Mouse (Mus musculus) myocyte (in vitro differentiated cells): Measurements from ENCODE around the gene Stxbp3. TPM values are rescaled to one million over a fixed set of nuclear protein-coding genes. Genes with fewer than 3 reads are reported as not detected.

Experiments
- H3K27me3 ChIP-seq: one replicate; pipeline ENCODE4 v1.6.1; 2011; ENCODE audit not compliant: control insufficient read depth, insufficient read depth, insufficient read length
- H3K36me3 ChIP-seq: one replicate; pipeline ENCODE4 v1.6.1; 2011; ENCODE audit not compliant: control insufficient read depth, insufficient read depth
- H3K4me2 ChIP-seq: one replicate; pipeline ENCODE4 v1.6.1; 2011; ENCODE audit warnings: low read depth, control low read depth
- H3K4me3 ChIP-seq: one replicate; pipeline ENCODE4 v1.5.1; 2011; ENCODE audit warnings: mild to moderate bottlenecking, control low read depth, moderate library complexity
- H3K79me2 ChIP-seq: one replicate; pipeline ENCODE4 v1.6.1; 2011; ENCODE audit not compliant: control insufficient read depth, insufficient read depth
- H3ac ChIP-seq: one replicate; pipeline ENCODE4 v1.6.1; 2011; ENCODE audit not compliant: control insufficient read depth, insufficient read length
- CEBPB ChIP-seq: IDR thresholded peaks from 2 replicates; pipeline ENCODE4 v1.6.1; 2011; ENCODE audit warnings: mild to moderate bottlenecking, moderate library complexity; ENCODE audit not compliant: poor library complexity, insufficient read depth, severe bottlenecking
- E2F4 ChIP-seq: IDR thresholded peaks from one replicate; pipeline ENCODE4 v1.6.1; 2011; ENCODE audit warnings: mild to moderate bottlenecking, control low read depth, moderate library complexity; ENCODE audit not compliant: insufficient read depth
- MAX ChIP-seq: IDR thresholded peaks from one replicate; pipeline ENCODE4 v1.6.1; 2011; ENCODE audit warnings: low read depth, mild to moderate bottlenecking, control low read depth
- MYOD1 ChIP-seq, 3 experiments: IDR thresholded peaks; one replicate each; pipeline ENCODE4 v1.6.1; 2011; ENCODE audit warnings: control low read depth in 2 of 3, low read depth in 2 of 3, mild to moderate bottlenecking in 2 of 3, moderate library complexity in 1 of 3; ENCODE audit not compliant: insufficient read length in 2 of 3, control insufficient read depth in 1 of 3
- MYOG ChIP-seq, 3 experiments: IDR thresholded peaks; one replicate each; pipeline ENCODE4 v1.6.1; 2011; ENCODE audit warnings: control low read depth in 2 of 3, low read depth in 2 of 3, mild to moderate bottlenecking in 2 of 3; ENCODE audit not compliant: insufficient read length in 2 of 3, control insufficient read depth in 1 of 3, insufficient read depth in 1 of 3
- POLR2A ChIP-seq: IDR thresholded peaks from one replicate; pipeline ENCODE4 v1.6.1; 2011; ENCODE audit warnings: low read depth, mild to moderate bottlenecking, control low read depth, moderate library complexity; ENCODE audit not compliant: insufficient read length
- POLR2AphosphoS2 ChIP-seq: IDR thresholded peaks from one replicate; pipeline ENCODE4 v1.6.1; 2011; ENCODE audit warnings: low read depth, control low read depth; ENCODE audit not compliant: insufficient read length
- REST ChIP-seq: IDR thresholded peaks from one replicate; pipeline ENCODE4 v1.6.1; 2011; ENCODE audit warnings: mild to moderate bottlenecking, control low read depth, moderate library complexity; ENCODE audit not compliant: insufficient read depth, insufficient read length
- SRF ChIP-seq: IDR thresholded peaks from one replicate; pipeline ENCODE4 v1.6.1; 2011; ENCODE audit warnings: low read depth; ENCODE audit not compliant: control insufficient read depth, insufficient read length
- TCF12 ChIP-seq: IDR thresholded peaks from one replicate; pipeline ENCODE4 v1.6.1; 2011; ENCODE audit warnings: mild to moderate bottlenecking, control low read depth; ENCODE audit not compliant: poor library complexity, insufficient read depth, severe bottlenecking
- TCF3 ChIP-seq: IDR thresholded peaks from one replicate; pipeline ENCODE4 v1.6.1; 2011; ENCODE audit warnings: low read depth, control low read depth; ENCODE audit not compliant: insufficient read length
- USF1 ChIP-seq: IDR thresholded peaks from one replicate; pipeline ENCODE4 v1.6.1; 2011; ENCODE audit warnings: low read depth, mild to moderate bottlenecking, control low read depth, moderate library complexity
- polyA plus RNA-seq: library from polyadenylated mRNA; unstranded; fragments of >200 nt; fragmentation: generic; extraction: Trizol; gene quantifications from one replicate; pipeline ENCODE4 v1.2.1, GENCODE M21; 2012; ENCODE audit warnings: missing spikeins

The Stxbp3 gene
- polyA plus RNA-seq, 1 experiment, result 11.9 TPM

DNA sequence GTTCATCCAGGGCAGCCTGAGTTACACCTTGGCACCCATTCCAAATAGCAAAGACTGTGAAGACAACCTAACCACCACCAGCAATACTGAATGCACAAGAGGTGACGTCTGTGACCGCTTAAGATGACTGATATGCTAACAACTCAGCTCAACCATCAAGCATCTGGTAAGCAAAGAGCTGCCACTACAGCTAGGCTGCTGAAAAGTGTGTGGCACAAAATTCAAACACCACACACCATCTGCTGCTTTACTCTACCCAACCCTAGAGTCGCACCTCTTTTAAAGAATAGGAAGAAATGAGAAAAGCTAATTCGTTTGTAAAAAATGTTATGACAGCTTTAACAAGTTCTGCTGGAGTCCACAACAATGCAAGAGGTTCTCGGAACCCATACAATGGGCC is 34.7 kb downstream of the Stxbp3 start:
- TF ChIP-seq TCF3 (no peak), REST (no peak)
- Histone ChIP-seq H3K36me3 (peaks cover 56% of the 10 kb centered on the region), H3K4me3 (no peak overlapping the region)

DNA sequence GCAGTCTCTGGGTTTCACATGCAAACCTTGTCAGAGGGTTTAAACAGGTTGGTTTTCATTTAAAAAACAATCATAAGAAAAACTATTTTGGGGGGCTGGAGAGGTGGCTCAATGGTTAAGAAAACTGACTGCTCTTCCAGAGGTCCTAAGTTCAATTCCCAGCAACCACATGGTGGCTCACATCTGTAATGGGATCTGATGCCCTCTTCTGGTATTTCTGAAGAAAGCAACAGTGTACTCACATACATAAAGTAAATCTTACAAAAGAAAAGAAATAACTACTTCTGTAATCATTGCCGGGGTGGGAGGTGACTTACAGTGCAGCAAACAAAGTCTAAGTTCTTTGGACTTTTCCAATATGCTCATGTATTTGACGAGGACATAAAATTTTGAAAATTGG is 42.0 kb downstream of the Stxbp3 start:
- Histone ChIP-seq H3K4me2 (no peak overlapping the region), H3K27me3 (no peaks in the 10 kb centered on the region), H3ac (no peak overlapping the region), H3K36me3 (peaks cover 66% of the 10 kb centered on the region), H3K4me3 (no peak overlapping the region), H3K79me2 (no peaks in the 10 kb centered on the region)
- TF ChIP-seq MYOG (IDR thresholded peaks at IDR 0.05; ENCODE audit: control insufficient read depth in 1 of 3, insufficient read depth in 1 of 3, insufficient read length in 2 of 3, low read depth in 2 of 3) (no peak), TCF12 (no peak), TCF3 (no peak), SRF (no peak), POLR2AphosphoS2 (no peak), REST (no peak), E2F4 (no peak), MYOD1 (IDR thresholded peaks at IDR 0.05; ENCODE audit: control insufficient read depth in 1 of 3, insufficient read length in 2 of 3, low read depth in 2 of 3) (no peak)

More for the DNA sequence above, 34.7 kb downstream of the Stxbp3 start:
- Histone ChIP-seq H3K27me3 (no peaks in the 10 kb centered on the region), H3ac (no peak overlapping the region), H3K79me2 (no peaks in the 10 kb centered on the region), H3K4me2 (no peak overlapping the region)

DNA sequence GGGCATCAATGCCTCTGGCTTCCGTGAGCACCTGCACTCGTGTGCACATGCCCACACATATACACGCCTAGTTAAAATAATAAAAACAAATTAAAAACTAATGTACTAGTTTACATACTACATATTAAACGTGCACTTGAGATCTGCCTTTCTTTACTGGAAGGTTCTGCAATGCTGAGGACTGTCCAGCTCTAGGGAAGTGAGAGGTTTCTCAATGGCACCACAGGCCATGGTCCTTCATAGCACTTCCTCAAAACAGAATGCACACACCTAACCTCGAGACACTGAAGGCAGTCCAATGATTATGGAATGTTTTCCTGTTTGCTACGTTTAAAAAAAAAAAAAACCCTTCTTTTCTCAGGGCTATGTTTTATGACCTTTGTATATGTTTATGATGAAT is 42.6 kb downstream of the Stxbp3 start:
- H3ac ChIP-seq, result no peak overlapping the region
- H3K27me3 ChIP-seq, result no peaks in the 10 kb centered on the region
- no peak overlapping the region for H3K4me2 ChIP-seq
- H3K4me3 ChIP-seq, result no peak overlapping the region
- no peak for TF ChIP-seq SRF
- no peak for TF ChIP-seq E2F4
- no peak for TF ChIP-seq TCF12
- TF ChIP-seq MYOD1 (IDR thresholded peaks at IDR 0.05; ENCODE audit: control insufficient read depth in 1 of 3, insufficient read length in 2 of 3, low read depth in 2 of 3), result no peak
- TF ChIP-seq MYOG (IDR thresholded peaks at IDR 0.05; ENCODE audit: control insufficient read depth in 1 of 3, insufficient read depth in 1 of 3, insufficient read length in 2 of 3, low read depth in 2 of 3), result no peak
- TF ChIP-seq MAX, result no peak
- no peak for TF ChIP-seq POLR2AphosphoS2
- TF ChIP-seq USF1, result no peak
- no peak for TF ChIP-seq REST
- TF ChIP-seq TCF3, result no peak
- no peak for TF ChIP-seq CEBPB
- no peak for TF ChIP-seq POLR2A
- no peaks in the 10 kb centered on the region for H3K79me2 ChIP-seq
- peaks cover 61% of the 10 kb centered on the region for H3K36me3 ChIP-seq

DNA sequence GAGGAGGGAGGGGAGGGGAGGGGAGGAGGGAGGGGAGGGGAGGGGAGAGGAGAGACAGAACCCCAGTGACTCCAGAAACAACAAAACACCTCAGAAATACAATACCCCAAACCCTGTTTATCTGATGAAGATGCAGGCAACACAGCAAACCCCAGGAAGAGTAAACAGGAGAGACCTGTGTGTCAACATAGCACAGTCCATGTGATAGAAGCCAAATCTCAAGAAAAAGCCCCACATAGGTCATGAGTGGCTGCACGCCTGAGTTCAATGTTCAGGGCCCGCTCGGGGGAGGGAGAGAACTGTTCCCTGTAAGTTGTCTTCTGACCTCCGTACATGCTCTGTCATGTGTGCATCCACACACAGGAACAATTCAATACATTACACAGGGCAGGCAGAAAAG is 43.9 kb downstream of the Stxbp3 start:
- no peak overlapping the region for H3ac ChIP-seq
- no peaks in the 10 kb centered on the region for H3K79me2 ChIP-seq
- H3K27me3 ChIP-seq, result no peaks in the 10 kb centered on the region
- H3K4me3 ChIP-seq, result no peak overlapping the region
- peaks cover 57% of the 10 kb centered on the region for H3K36me3 ChIP-seq
- H3K4me2 ChIP-seq, result no peak overlapping the region
- TF ChIP-seq MYOD1 (IDR thresholded peaks at IDR 0.05; ENCODE audit: control insufficient read depth in 1 of 3, insufficient read length in 2 of 3, low read depth in 2 of 3), result no peak
- TF ChIP-seq SRF, result no peak
- no peak for TF ChIP-seq POLR2AphosphoS2
- no peak for TF ChIP-seq MYOG (IDR thresholded peaks at IDR 0.05; ENCODE audit: control insufficient read depth in 1 of 3, insufficient read depth in 1 of 3, insufficient read length in 2 of 3, low read depth in 2 of 3)
- no peak for TF ChIP-seq TCF3
- no peak for TF ChIP-seq TCF12
- no peak for TF ChIP-seq MAX

DNA sequence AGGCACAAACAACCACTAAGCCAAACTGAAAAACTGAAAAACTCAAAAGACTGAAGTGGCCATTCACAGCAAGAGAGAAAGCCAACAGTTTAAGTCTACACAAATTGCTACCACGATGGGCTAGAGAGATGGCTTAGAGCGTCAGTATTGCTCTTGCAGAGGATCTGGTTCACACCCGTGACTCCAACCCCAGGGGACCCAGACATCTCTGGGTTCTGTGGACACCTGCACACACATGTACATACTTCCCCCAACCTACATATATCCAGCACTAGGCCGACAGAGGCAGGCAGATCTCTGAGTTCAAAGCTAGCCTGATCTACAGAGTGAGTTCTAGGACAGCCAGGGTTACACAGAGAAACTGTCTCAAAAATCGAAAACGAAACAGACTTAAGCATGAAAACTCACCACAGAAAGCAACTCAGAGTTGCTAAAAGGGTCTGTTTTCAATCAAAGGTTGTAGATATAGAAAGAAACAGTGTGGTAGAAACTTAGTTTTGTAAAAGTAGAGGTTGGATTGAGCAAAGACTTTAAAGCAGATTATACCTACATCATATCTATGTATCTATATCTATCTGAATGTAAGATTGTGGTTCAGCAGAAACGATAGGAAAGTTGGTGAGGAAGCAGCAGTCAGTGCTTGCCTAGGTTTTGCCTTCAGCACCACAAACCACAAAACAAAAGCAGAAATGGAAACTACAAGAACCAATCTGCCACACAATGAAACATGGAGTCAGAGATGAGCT is 44.6 kb downstream of the Stxbp3 start:
- Histone ChIP-seq H3K36me3 (peaks cover 56% of the 10 kb centered on the region), H3K4me3 (no peak overlapping the region), H3ac (no peak overlapping the region), H3K4me2 (no peak overlapping the region), H3K27me3 (no peaks in the 10 kb centered on the region), H3K79me2 (no peaks in the 10 kb centered on the region)
- TF ChIP-seq TCF12 (no peak), POLR2A (no peak), MYOD1 (IDR thresholded peaks at IDR 0.05; ENCODE audit: control insufficient read depth in 1 of 3, insufficient read length in 2 of 3, low read depth in 2 of 3) (no peak), REST (no peak), POLR2AphosphoS2 (no peak), SRF (no peak)
